Mouse (Mus musculus) gastrocnemius, postnatal 14 days (tissue): ENCODE results near the gene Brd9. TPM values are rescaled to one million over a fixed set of nuclear protein-coding genes. Genes with fewer than 3 reads are reported as not detected.
A peak's percentile ranks its signal among the peaks of the same experiment; 100 is the strongest.
"Not testable (repeated sequence)": the region's sequence is repeated elsewhere in the genome, so short reads cannot be mapped to it uniquely, and the experiment has no call there.

Source experiments
- DNase-seq: peaks from one replicate; pipeline ENCODE4 v3.0.0; 2021; ENCODE audit warnings: mixed read lengths
- intact Hi-C: fragments of 180-260 bp; cut with DNase I; formaldehyde crosslinking; loops from one replicate; pipeline ENCODE4 v1.15.1; 2025; ENCODE audit warnings: low total_unique reads
- microRNA-seq, 2 experiments: library from miRNA; unstranded; fragments of <30 nt; microRNA quantifications; one replicate each; pipeline ENCODE4 v1.2.0; 2021
- total RNA-seq, 2 experiments: library from RNA; stranded (reverse); gene quantifications; 2 replicates each; pipeline ENCODE4 v1.2.3; 2021

Brd9 gene
- total RNA-seq, 2 experiments from 2014 or later, result 11.0 to 11.9 TPM

DNA sequence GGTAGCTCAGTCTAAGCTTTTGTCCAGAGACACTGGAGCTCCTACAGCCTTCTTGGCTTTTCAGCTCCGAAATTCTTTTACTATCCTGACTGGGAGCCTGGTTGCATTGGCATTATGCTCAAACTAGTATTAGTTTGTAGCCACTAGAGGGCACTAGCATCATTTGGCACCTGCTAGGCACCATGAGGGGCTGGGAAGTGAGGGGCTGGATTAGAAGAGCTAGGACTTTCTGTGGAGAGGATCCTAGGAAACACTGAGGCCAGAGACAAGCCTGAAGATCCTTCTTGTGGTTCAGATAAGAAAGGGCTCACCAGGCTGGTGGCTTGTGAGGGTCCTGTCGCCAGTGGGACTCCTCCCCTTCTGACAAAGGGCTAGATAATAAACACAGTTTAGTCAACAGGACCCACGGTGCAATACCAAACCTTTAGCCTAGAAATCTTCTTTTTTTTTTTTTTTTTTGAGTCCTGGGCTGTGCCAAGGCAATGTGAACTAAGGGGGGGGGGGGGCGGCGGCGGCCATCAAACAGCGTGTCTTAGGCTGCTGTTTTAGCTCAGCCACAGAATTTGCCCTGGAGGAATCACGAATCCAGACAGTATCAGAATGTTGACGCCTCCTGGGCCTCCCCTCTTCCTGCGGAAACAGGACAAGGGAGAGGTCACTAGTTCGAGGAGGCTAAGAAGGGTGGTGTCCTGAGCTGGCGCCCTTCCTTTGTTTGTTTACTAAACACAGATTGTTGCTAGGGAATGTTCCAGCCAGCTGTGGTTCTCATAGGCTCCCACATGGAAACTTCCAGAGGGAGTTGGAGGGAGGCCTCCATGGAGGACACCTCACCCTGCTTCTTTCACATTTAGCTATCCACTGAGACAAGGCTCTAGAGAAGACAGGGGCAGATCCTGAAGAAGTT is 33.2 kb downstream of the Brd9 start:
- intact Hi-C loops, result loop anchor here (2.0 to 5.0 kb wide), 2 partner anchors 54 to 332 kb away; no protein-coding TSS in a partner anchor
- DNase-seq, result peak; percentile 60

DNA sequence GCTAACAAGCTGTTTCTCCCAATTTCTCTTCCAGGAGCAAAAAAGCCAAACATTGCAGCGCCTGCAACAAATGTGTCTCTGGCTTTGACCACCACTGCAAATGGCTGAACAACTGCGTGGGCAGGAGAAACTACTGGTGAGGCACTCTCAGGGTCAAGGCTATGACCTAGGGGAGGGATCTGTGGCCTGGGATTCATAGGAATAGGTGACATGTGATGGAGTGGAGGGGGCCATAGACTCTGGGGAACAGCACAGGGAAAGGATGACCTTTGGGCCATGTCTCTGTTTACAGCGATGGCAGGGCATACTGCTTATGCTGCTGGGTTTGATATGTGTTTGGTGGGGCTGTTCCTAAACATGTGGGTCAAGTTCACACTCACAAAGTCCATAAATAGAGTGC is 36.9 kb downstream of the Brd9 start:
- intact Hi-C loops, result loop anchor here (5.0 kb wide), 1 partner anchor 328 kb away; no protein-coding TSS in a partner anchor
- no peak for DNase-seq

DNA sequence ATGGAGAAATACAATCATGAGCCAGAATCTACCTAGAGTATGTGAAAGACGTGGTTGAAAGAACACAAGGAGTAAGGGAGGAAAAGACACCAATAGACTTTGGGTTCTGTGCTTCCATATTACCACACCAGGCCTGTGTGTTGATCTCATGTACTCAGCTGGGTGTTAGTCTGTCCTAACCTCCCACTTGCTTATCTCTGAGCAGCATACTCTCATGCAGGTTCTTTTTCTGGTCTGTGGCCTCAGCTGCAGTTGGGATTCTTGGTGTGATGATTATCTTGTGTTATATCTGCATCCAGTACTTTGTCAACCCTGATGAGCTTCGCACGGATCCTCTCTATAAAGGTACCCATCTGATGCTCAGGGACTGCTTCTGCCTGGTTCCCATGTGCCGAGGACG is 39.3 kb downstream of the Brd9 start:
- intact Hi-C loops, result no loop called here
- DNase-seq, result no peak

DNA sequence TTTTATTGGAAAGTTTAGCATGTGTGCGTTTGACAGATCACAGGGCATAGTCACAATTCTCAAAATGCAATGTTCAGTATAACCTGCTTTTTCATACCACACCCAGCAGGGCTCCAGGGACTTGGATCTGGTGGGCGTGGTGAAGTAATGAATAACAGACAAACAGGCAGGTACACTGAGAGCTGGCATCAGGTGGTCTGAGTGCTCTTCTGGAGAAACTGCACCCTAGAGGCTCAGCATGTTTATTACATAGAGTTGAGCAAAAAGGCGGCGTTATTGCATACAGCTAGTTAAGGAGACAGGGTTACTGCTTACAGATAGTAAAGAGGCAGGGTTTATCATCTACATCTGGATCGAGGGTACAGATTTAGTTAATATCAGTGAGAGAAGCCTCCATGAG is 52.7 kb downstream of the Brd9 start:
- no peak for DNase-seq
- intact Hi-C loops, result no loop called here

DNA sequence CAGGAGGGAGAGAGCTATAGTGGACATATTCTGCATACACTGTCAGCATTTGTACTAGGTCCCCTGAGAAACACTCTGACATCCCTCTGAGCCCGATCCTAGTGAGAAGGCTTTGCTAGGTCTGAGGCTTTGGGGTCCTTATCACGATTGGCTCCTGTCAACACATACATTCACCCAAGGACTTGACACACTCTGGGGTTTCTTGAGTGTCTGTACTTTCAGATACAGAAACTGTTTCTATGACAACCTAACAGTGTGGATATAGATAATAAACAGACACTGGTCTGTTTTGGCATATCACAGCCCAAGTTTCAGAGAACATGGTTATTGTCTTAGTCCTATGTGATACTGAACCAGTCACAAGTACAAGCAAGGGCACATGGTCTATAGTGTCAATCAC is 53.1 kb downstream of the Brd9 start:
- intact Hi-C loops, result no loop called here
- DNase-seq, result no peak

DNA sequence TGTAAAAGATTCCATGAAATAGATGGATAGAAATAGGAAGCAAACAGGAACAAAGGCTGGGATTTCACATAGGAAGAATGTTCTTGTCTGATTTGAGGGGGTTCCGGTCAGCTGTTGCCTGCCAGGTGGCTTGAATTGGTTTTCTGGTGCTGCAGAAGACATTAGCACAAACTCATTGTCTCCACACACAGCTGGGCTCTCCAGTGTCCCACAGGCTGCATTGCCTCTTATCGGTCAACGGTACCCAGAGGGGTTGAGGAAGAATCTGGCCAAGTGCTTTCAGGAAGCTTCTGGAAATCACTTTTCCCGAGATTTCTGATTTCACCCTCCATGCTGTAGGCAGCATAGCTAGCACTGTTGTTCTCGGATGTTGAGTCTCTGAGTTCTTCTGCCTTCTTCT is 53.7 kb downstream of the Brd9 start:
- intact Hi-C loops, result no loop called here
- DNase-seq, result no peak

DNA sequence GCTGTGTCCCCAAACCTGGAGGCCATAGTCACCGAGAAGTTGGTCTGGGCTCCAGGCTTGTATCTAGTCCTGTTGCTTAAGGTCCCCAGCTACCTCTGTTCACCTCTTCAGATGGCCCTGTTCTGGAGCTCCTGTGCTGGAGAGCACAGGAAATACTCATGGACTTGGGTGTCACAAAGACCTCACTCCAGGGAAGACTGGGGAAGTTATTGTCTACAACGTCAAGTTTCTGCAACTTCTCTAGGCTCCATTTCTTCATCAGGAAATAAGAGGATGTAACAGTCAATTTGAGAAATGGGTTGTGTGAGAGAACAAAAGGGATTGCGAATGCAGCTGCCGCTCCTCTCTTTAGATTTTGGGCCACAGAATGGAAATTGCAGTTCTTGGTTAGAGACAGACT is 58.8 kb downstream of the Brd9 start:
- intact Hi-C loops, result no loop called here
- no peak for DNase-seq

DNA sequence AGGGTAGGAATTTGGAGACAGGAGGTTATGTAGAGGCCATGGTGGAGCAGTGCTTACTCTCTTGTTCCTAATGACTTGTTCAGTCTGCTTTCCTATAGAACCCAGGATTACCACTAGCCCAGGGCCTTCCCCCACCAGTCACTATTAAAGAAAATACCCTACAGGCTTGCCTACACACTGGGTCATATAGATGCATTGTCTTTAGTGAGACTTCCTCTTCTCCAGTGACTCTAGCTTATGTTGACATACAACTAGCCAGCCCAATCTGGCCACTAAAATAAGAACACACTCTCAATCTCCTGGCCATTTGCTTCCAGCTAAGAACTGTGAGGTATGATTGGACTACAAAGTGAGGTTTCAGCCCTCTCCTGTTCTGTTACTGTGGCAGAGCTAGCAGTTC is 62.9 kb downstream of the Brd9 start:
- DNase-seq, result no peak
- intact Hi-C loops, result no loop called here

DNA sequence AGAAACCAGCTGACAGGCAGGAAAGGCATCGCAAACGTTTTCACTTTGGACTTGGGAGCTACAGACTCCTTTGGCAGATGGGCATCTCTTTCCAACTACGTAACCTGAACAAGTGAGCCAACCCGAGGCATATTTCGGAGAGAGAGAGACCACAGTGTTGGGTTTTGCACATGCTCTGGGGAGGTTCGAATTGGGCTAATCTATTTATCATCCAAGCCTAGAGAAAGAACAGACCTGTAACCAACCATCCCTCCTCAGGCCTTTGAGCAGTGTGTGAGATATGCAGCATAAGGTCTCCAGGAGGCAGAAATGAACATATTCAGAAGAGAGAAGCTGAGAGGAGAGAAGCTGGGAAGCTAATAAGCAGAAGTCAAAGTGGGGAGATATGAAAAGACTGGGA is 63.4 kb downstream of the Brd9 start:
- DNase-seq, result no peak
- intact Hi-C loops, result no loop called here

DNA sequence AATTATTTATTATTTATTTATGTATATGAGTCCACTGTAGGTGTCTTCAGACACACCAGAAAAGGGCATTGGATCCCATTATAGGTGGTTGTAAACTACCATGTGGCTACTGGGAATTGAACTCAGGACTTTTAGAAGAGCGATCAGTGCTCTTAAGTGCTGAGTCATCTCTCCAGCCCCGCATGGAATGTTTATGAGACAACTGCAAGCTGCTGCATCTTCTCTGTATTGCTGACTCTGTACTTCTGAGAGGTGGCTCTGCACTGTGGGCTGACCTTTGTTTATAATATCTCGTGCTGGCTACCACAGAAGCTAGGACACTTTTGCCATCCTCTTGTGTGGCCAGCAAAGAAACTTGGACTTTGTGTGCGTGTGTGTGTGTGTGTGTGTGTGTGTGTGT is 63.9 kb downstream of the Brd9 start:
- intact Hi-C loops, result no loop called here
- no peak for DNase-seq

DNA sequence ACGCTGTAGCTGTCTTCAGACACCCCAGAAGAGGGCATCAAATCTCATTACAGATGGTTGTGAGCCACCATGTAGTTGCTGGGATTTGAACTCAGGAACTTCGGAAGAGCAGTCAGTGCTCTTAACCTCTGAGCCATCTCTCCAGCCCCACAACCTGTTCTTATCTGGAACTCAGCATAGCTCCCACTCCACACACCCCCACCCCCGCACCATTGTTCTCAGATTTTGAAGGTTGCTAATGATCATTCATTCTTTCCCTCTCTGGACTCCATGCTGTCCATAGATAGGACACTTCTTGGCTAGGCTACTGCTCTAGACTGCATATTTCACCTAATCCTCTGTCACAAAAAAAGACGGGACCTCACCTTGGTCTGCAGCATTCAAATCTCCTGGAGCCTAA is 69.3 kb downstream of the Brd9 start:
- DNase-seq, intact Hi-C loops: not testable (repeated sequence)

DNA sequence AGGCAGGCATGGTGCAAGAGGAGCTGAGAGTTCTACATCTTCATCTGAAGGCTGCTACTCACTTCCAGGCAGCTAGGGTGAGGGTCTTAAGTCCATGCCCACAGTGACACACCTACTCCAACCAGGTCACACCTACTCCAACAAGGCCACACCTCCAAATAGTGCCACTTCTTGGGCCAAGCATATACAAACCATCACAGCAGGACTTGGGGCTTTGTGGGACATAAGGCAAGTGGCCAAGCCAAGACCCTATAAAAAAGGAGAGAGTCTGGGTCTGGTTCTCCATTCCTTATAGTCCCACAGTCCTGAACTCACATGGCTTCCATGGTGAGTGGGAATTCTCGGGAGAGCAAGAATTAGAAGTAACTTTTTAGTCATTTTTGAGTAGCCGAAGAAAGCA is 70.6 kb downstream of the Brd9 start:
- DNase-seq, intact Hi-C loops: not testable (repeated sequence)

DNA sequence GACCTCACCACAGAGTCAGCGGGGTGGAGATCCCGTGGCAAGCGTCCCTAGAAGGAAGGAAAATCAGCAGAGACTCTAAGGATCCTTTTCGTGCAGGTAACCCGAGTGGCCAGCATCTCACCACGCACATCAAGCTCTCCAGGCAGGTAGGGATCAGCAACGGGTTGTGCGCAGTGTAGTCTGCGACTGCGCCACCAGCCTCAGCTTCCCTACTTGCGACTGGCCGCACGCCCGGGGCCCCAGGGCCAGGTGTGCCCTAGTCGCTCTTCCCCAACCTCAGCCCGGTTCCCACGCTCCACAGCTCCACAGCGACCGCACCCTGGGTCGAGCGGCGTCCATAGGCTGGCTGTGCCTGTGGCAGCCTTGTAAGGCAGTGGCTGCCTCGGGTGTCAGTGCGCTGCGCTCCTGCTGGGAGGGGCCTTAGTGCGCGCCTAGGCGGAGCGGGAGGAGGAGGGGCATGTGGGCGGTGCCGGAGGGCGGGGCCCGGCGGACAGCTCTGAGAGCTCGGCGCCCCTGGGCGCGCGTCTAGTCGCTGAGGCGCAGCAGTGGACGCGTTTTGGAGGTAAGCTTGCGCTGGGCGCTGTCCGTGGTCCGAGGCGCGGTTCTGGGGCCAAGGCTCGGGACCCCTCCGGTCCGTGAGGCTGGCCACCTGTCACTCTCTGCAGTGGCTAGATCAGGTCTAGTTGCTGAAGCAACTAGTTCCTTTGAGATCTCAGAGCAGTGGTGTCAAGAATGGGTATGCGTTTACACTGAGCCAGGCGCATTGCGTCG is 71.5 kb downstream of the Brd9 start, which contains the start of gene Tppp:
Gene Tppp (plus strand): TSS at position 460 of the 771 bp plus-strand sequence.
- intact Hi-C loops, result no loop called here

DNA sequence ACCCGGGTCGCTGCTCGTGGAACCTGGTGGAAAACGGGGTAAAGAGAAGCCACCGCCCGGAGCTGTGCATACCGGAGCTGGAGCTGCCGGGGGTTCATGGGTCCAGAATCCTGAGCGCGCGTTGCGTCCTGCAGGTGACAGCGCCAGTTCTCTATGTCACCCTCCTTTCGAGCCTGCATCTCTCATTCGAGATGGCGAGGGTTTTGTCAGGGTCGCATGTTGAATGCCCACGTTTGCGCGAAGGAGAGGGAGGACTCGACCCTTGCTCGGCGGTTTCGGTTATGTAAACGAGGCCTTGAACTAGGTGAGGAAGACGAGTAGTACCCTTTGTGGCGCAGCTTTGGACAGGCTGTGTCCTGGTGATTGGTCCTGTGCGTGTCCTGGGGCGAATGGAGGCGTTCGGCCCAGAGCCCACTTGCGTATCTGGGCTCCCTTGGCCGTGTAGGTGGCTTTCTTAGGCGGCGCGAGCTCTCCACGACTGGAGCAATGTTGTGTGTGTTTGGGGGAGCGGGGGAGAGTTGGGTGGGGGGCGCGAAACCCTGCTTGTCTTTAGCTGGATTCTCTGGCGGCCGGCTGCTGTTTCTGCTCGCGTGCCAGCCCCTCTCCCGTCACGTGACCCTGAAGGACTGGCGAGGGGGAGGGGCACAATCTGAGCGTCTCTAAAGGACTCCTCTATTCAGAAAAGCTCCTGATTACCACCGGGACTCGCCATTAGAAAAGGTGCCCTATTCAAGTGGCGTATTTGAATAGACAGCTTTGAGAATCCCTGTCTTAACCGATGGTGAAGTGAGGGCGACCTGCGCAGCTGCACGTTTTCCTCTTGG is 72.4 kb downstream of the Brd9 start:
- intact Hi-C loops, result no loop called here
- DNase-seq, result peak; percentile 64

More for the DNA sequence above, 71.5 kb downstream of the Brd9 start, which contains the start of gene Tppp:
- peak; percentile 93 for DNase-seq

Small RNA genes lying within 50 kb of the gene (microRNA-seq; reads per million reads assigned to microRNA genes)
- gene Gm25197, result 0 reads per million in 2 experiments

Other genes with a start within 250 kb of the Brd9 start
- under 1 TPM in 1 of 2 experiments, not detected in 1; 0.12 TPM for gene Slc6a19, start 232.9 kb upstream of the Brd9 start, total RNA-seq
- 1 to 10 TPM; 4.5 to 5.2 TPM for gene Slc12a7, start 204.7 kb upstream of the Brd9 start, total RNA-seq
- gene Nkd2, start 90.2 kb upstream of the Brd9 start, total RNA-seq, result 1 to 10 TPM; 1.6 to 2.2 TPM
- under 1 TPM; 0.82 to 0.96 TPM for gene Trip13, start within 50 bp of the Brd9 start, total RNA-seq
- gene Zdhhc11, start 26.0 kb downstream of the Brd9 start, total RNA-seq, result not detected
- gene Tppp, start 71.6 kb downstream of the Brd9 start, total RNA-seq, result 1 to 10 TPM; 5.8 to 5.9 TPM
- gene Cep72, start 124.5 kb downstream of the Brd9 start, total RNA-seq, result 1 to 10 TPM; 1.6 to 2.6 TPM
- 1 to 10 TPM in 1 of 2 experiments, under 1 TPM in 1; 0.55 to 1.3 TPM for gene Slc9a3, start 183.6 kb downstream of the Brd9 start, total RNA-seq